Mouse (Mus musculus): Measurements from ENCODE around the gene Lemd1. TPM values are rescaled to one million over a fixed set of nuclear protein-coding genes. Genes with fewer than 3 reads are reported as not detected.

Gene Lemd1
- total and polyA plus RNA-seq, 2 experiments = not detected

DNA sequence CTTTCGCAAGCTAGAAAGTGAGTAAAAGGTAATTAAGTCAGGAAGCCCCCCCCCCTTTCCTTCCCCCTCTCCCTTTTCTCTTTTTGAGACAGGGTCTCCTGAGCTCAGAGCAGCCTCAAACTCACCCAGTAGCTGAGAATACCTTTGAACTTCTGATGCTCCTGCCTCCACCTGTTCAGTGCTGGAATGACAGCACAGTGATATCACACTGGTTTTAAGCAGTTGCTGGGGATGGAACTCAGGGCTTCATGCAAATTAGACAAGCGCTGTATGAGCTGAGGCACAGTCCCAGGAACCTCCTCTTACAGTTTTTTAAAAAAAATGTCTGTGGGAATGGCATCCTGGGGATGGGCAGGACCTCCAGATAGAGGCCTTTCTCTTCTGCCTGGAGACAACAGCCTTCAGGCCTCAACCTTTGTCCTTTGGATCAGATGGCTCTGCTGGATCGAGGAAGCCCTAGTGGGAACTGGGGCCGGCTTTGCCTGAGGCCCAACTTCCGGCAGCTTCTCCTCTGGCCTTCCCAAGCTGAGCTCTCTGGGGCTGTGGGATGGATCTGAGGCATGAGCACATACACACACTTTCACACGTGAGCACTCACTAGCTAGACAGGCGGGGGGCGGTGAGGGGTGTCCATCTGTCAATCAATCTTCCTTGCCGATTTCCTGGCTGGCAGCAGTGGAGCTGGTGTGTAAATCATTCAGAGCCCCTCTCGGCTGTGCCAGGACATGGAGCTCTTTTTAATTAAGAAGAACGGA, 99.9 kb downstream of the Lemd1 start:
- Histone ChIP-seq H3K4me1 (ENCODE audit: control insufficient read depth, insufficient read depth, low read length) (no peaks in the 10 kb centered on the region), H3K27me3 (ENCODE audit: control insufficient read depth, insufficient read depth, low read length) (0 out of 2 replicates have a peak, but pooled peaks cover 2% of the 10 kb centered on the region), H3K4me3 (ENCODE audit: insufficient read depth, low read depth, low read length) (no peak overlapping the region), H3K79me2 (ENCODE audit: control insufficient read depth, insufficient read depth, low read length) (no peaks in the 10 kb centered on the region), H3K9ac (ENCODE audit: low read depth, low read length) (no peak overlapping the region), H3K27ac (replicated peaks; ENCODE audit: insufficient read depth, low read depth, low read length) (no peak overlapping the region), H3K36me3 (ENCODE audit: control insufficient read depth, insufficient read depth, low read length) (no peaks in the 10 kb centered on the region)
- 78% methylated on average over 11 of the region's 11 CpGs for WGBS
- no peak for TF ChIP-seq POLR2A (IDR thresholded peaks at IDR 0.05; ENCODE audit: extremely low read depth, insufficient read depth, low read length)
- TF ChIP-seq CTCF (IDR thresholded peaks at IDR 0.05; ENCODE audit: low read depth, low read length) = no peak
- DNase-seq (ENCODE audit: extremely low read depth, low read depth, low spot score) = no peak

- no peaks in the 10 kb centered on the region for H3K4me1 ChIP-seq (ENCODE audit: control insufficient read depth, insufficient read depth, low read length)
- no peak overlapping the region for H3K27ac ChIP-seq (replicated peaks; ENCODE audit: insufficient read depth, low read depth, low read length)
- no peaks in the 10 kb centered on the region for H3K79me2 ChIP-seq (ENCODE audit: control insufficient read depth, insufficient read depth, low read length)
- TF ChIP-seq CTCF (IDR thresholded peaks at IDR 0.05; ENCODE audit: low read depth, low read length) (no peak), POLR2A (IDR thresholded peaks at IDR 0.05; ENCODE audit: extremely low read depth, insufficient read depth, low read length) (no peak)
- H3K9ac ChIP-seq (ENCODE audit: low read depth, low read length) = no peak overlapping the region
- H3K36me3 ChIP-seq (ENCODE audit: control insufficient read depth, insufficient read depth, low read length) = no peaks in the 10 kb centered on the region
- no peak overlapping the region for H3K4me3 ChIP-seq (ENCODE audit: insufficient read depth, low read depth, low read length)
- 0 out of 2 replicates have a peak, but pooled peaks cover 2% of the 10 kb centered on the region for H3K27me3 ChIP-seq (ENCODE audit: control insufficient read depth, insufficient read depth, low read length)
- 91% methylated on average over 4 of the region's 4 CpGs for WGBS
- DNase-seq (ENCODE audit: extremely low read depth, low read depth, low spot score) = no peak
Observed at GRCm38 (mm10) chr1:132291706-132292105, 100.5 kb downstream of the Lemd1 start.

- H3K4me1 ChIP-seq (ENCODE audit: control insufficient read depth, insufficient read depth, low read length) = no peaks in the 10 kb centered on the region
- H3K27ac ChIP-seq (replicated peaks; ENCODE audit: insufficient read depth, low read depth, low read length) = no peak overlapping the region
- TF ChIP-seq CTCF (IDR thresholded peaks at IDR 0.05; ENCODE audit: low read depth, low read length) (peak; percentile 19; the same call in 1 of the 2 replicates), POLR2A (IDR thresholded peaks at IDR 0.05; ENCODE audit: extremely low read depth, insufficient read depth, low read length) (no peak)
- no peak overlapping the region for H3K9ac ChIP-seq (ENCODE audit: low read depth, low read length)
- WGBS = 71% methylated on average over 21 of the region's 21 CpGs
- DNase-seq (ENCODE audit: extremely low read depth, low read depth, low spot score) = no peak
- H3K36me3 ChIP-seq (ENCODE audit: control insufficient read depth, insufficient read depth, low read length) = no peaks in the 10 kb centered on the region
- no peak overlapping the region for H3K4me3 ChIP-seq (ENCODE audit: insufficient read depth, low read depth, low read length)
- H3K27me3 ChIP-seq (ENCODE audit: control insufficient read depth, insufficient read depth, low read length) = 0 out of 2 replicates have a peak, but pooled peaks cover 2% of the 10 kb centered on the region
- no peaks in the 10 kb centered on the region for H3K79me2 ChIP-seq (ENCODE audit: control insufficient read depth, insufficient read depth, low read length)
Observed at GRCm38 (mm10) chr1:132292318-132293129, 101.3 kb downstream of the Lemd1 start.

DNA sequence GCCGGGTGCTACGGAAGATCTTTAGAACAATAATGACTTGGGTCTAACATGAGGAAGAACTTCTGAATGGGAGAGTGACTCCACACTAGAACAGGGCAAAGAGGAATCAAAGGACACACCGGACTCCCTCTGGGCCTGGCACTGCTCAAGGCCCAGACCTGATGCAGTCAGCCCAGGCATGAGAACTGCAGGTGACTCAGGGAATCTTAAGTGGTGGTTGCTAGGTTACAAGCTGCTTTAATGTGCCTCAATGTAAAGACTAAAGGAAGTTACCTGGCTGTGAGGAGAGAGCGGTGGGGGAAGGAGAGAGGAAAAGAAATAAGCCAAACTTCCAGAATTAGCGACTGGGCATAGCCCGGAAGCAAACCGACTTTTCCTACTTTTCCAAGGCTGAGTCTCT, 104.3 kb downstream of the Lemd1 start:
- TF ChIP-seq POLR2A (IDR thresholded peaks at IDR 0.05; ENCODE audit: extremely low read depth, insufficient read depth, low read length) (no peak), CTCF (IDR thresholded peaks at IDR 0.05; ENCODE audit: low read depth, low read length) (no peak)
- Histone ChIP-seq H3K79me2 (ENCODE audit: control insufficient read depth, insufficient read depth, low read length) (no peaks in the 10 kb centered on the region), H3K4me3 (ENCODE audit: insufficient read depth, low read depth, low read length) (no peak overlapping the region), H3K27me3 (ENCODE audit: control insufficient read depth, insufficient read depth, low read length) (no peaks in the 10 kb centered on the region), H3K9ac (ENCODE audit: low read depth, low read length) (no peak overlapping the region), H3K4me1 (ENCODE audit: control insufficient read depth, insufficient read depth, low read length) (peaks cover 11% of the 10 kb centered on the region), H3K27ac (replicated peaks; ENCODE audit: insufficient read depth, low read depth, low read length) (no peak overlapping the region), H3K36me3 (ENCODE audit: control insufficient read depth, insufficient read depth, low read length) (no peaks in the 10 kb centered on the region)
- 94% methylated on average over 7 of the region's 7 CpGs for WGBS
- DNase-seq (ENCODE audit: extremely low read depth, low read depth, low spot score) = no peak

DNA sequence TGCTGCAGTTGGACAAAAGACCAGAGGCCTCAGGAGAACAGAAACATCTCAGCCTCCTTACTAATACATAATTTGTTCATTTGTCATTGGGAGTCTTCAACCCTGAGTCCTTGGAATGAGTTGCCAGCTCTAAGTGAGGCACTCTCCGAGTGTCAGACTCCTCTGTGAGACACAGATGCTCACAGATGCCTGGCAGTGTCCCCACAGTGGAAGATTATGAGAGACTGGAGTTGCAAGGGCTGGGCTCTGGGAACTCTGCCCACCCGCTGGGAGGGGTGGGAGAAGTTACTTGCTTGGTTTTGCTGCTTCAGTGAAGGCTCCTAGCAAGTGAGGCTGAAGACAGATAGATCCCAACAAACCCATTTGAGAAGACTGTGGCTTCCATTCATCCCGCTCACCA, 104.8 kb downstream of the Lemd1 start:
- no peak for DNase-seq (ENCODE audit: extremely low read depth, low read depth, low spot score)
- H3K36me3 ChIP-seq (ENCODE audit: control insufficient read depth, insufficient read depth, low read length) = no peaks in the 10 kb centered on the region
- no peaks in the 10 kb centered on the region for H3K27me3 ChIP-seq (ENCODE audit: control insufficient read depth, insufficient read depth, low read length)
- TF ChIP-seq CTCF (IDR thresholded peaks at IDR 0.05; ENCODE audit: low read depth, low read length) = no peak
- TF ChIP-seq POLR2A (IDR thresholded peaks at IDR 0.05; ENCODE audit: extremely low read depth, insufficient read depth, low read length) = no peak
- H3K27ac ChIP-seq (replicated peaks; ENCODE audit: insufficient read depth, low read depth, low read length) = no peak overlapping the region
- H3K9ac ChIP-seq (ENCODE audit: low read depth, low read length) = no peak overlapping the region
- H3K4me1 ChIP-seq (ENCODE audit: control insufficient read depth, insufficient read depth, low read length) = peaks cover 11% of the 10 kb centered on the region
- WGBS = 92% methylated on average over 3 of the region's 3 CpGs
- H3K79me2 ChIP-seq (ENCODE audit: control insufficient read depth, insufficient read depth, low read length) = no peaks in the 10 kb centered on the region
- H3K4me3 ChIP-seq (ENCODE audit: insufficient read depth, low read depth, low read length) = no peak overlapping the region
